Mouse (Mus musculus): ENCODE data around the gene Blcap.

DNA sequence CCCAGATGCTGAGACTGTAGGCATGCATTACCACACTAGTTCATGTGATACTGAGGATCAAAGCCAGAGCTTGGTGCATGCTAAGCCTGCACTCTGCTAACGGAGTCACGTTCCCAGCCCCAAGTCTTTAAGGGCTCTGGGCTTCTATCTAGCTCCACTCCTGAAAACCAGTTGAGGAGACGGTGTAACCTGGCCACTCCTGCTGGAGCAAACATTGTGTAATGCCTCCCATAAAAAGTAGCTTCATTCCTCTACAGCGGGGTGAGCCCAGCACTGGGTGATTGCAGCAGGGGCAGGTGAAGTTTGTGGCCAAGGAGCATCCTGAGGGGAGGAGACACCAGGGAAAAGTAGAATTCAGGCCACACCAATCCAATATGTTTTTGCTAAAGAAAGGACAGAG is 47.3 kb upstream of the Blcap start:
- no peak for TF ChIP-seq CTCF (IDR thresholded peaks at IDR 0.05; ENCODE audit: insufficient read depth, low read length)
- no peak for TF ChIP-seq POLR2A (IDR thresholded peaks at IDR 0.05; ENCODE audit: borderline replicate concordance, extremely low read depth, low read depth, low read length)
